Mouse (Mus musculus) CD4-positive, CD25-positive, alpha-beta regulatory T cell, adult 4 months (primary cell): ENCODE measurements around the gene Cdc14a. TPM values are rescaled to one million over a fixed set of nuclear protein-coding genes. Genes with fewer than 3 reads are reported as not detected.
"Not testable (repeated sequence)": the region's sequence is repeated elsewhere in the genome, so short reads cannot be mapped to it uniquely, and the experiment has no call there.

Source experiments
- ATAC-seq: one replicate; pipeline ENCODE4 v1.8.0; 2017
- polyA plus RNA-seq, 2 experiments: library from polyadenylated mRNA; unstranded; fragments of 100-300 nt; shearing (Covaris generic); gene quantifications; one replicate each; pipeline ENCODE4 v1.2.1; 2017

The Cdc14a gene
- polyA plus RNA-seq, 2 experiments from 2014 or later = 10.1 to 10.5 TPM

- no peak for ATAC-seq
These were observed 54.9 kb downstream of the Cdc14a start for GRCm38 (mm10) chr3:116368868-116369437.

DNA sequence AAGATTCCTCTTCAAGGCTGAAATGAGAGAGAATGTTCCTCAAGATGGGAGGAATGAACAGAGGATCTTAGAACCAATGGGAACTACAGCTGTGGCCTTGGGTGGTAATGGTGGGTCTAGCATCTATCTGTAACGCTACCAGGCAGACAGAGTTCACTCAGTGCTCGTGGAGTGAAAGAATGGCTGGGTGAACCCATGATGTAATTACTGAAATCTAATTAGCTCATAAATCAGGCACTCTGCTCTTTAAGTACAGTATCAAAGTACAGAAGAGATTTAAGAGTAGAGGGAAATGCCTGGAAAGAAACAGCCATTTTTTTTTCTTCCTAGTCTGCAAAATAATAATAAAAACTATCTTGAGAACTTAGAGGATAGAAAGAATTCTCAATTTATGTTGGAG lies 57.7 kb downstream of the Cdc14a start:
- ATAC-seq = no peak

DNA sequence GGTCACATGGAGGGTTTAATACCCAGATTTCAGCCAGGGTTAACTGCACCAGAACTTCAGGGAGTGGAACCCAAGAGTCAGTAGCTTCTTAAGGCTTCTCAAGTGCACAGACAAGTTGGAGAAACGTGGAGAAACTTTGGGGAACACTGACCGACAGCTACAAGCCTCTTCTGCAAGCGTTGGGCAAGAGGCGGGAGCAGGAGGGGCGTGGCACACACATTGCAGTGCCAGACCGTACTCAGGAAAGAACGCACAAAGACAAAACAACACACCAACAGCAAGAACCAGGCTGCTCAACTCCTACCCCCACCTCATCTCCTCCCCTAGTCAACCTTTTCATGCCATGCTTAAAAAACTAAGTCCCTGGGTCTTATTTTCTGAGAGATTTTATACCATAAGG lies 61.9 kb downstream of the Cdc14a start:
- ATAC-seq = no peak

DNA sequence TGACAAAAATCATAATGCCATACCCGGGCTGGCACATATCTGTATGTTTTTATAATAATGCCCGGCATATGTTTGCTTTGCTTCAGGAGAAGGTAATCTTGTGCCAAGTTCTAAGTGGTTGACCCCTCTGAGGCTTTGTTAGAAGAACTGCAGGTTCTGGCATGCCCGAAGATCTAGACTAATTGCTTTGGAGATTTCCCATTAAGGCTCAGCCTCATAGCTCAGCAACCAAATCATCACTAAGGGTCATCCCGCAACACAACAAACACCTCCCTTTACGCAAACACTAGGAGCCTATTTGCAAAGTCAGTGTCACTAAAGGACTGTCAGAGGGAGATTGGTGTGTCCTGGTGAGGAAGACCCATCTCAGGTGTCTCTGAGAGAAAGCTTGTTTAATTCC lies 62.7 kb downstream of the Cdc14a start:
- no peak for ATAC-seq

DNA sequence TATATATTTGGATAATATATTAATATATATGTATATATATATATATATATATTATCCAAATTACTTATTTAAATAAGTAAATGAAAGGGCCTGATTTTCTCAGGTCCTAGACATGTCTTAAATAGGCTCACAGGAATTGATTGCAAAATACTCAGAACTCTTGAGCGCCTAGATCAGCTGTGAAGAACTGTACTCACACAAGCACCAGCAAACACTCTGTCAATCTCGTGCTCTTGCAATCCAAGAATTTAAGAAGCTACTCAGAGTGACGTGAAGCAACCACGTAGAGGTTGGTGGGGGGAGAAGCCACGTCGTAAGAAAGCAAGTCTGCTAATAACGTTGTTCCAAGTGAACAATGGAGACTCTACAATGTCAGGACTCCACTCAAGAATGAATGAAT lies 66.0 kb downstream of the Cdc14a start:
- ATAC-seq = no peak

DNA sequence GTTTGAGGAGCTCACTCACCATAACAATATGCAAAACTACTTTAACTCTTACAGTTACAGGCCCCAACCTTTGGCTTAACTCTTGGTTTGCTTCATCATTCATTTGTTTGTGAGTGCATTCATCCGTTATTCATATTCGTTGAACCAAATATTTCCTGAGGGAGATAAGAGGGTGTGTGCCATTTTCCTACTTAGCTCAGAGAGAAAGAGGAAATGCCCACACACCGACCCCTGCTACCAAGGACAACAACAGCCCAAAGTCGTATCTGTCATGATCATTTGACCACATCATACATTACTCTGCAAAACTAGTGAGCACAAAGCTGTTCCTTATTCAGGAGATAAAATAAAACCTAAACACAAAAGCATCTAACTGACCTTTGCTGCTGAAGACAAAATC lies 66.7 kb downstream of the Cdc14a start:
- no peak for ATAC-seq

GRCm38 (mm10) chr3:116355026-116355788 lies 68.6 kb downstream of the Cdc14a start:
- ATAC-seq = peak; percentile 45

- no peak for ATAC-seq
These were observed 71.3 kb downstream of the Cdc14a start for GRCm38 (mm10) chr3:116352486-116352885.

DNA sequence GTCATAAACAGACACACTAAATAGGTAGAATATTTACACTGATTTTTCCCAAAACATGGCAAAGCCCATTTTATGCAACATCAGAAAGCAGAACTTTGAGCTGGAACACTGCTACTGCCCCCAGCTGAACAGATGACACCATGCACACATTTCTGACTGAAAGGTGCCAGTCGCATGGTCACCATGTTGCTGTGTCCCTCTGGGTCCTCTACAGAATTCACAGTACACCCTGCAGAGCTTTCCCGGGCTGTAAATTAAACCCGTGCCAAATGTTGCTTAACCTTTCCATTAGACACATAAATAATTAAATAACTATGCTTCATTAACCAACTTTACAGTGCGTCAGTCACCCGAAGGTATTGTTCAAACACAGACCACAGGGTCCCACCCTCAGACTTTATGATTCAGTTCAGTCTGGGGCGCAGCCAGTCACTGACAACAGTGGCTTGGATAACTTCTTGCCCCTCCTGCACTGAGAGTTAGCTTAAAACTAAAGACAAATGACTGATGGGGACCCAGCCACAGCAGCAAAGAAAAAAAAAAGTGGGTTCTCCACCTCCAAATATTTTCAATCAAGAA lies 73.4 kb downstream of the Cdc14a start:
- no peak for ATAC-seq

GRCm38 (mm10) chr3:116347571-116347970 lies 76.3 kb downstream of the Cdc14a start:
- not testable (repeated sequence) for ATAC-seq

DNA sequence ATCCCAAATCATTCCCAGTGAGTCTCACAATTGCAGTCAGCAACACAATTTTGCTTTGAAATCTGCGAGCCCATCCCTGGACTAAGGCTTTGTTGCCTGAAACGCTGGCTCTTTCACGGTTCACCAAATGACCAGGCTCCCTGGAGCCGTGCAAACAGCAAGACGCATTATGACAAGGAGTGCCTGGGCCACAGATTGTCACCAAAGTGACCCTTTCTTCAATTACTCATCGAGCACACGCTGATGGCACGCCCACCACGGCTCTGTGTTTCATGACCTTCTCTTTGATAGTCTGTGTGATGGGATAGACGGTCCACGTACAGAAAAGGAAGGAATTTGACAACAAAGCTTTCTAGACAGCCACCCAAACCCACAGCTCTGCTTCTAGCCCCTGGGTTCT lies 78.6 kb downstream of the Cdc14a start:
- ATAC-seq = no peak

- ATAC-seq = no peak
These were observed 81.6 kb downstream of the Cdc14a start for GRCm38 (mm10) chr3:116342251-116342650.

- peak; percentile 95 for ATAC-seq
These were observed 82.7 kb downstream of the Cdc14a start for GRCm38 (mm10) chr3:116340950-116341624.

- no peak for ATAC-seq
These were observed 83.6 kb downstream of the Cdc14a start for GRCm38 (mm10) chr3:116340281-116340680.

GRCm38 (mm10) chr3:116338616-116339015 lies 85.2 kb downstream of the Cdc14a start:
- ATAC-seq = no peak

DNA sequence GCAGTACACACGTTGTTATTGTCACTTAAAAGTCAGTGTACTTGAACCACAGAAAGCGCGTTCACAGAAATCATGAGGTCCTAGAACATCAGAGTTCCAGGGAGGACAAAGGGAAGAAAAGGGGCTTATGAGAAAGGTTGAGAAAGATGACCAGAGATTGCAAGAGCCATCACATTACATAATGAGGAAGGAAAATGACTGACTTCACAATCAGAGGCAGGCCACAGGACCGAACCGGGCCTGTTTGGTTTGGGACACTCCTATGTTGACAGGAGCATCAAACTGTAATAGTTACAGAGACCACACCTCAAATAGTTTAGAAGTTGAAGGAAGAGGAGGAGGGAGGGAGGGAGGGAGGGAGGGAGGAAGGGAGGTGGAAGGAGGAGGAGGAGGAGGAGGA lies 86.0 kb downstream of the Cdc14a start:
- no peak for ATAC-seq

- ATAC-seq = no peak
These were observed 88.8 kb downstream of the Cdc14a start for GRCm38 (mm10) chr3:116335036-116335435.

DNA sequence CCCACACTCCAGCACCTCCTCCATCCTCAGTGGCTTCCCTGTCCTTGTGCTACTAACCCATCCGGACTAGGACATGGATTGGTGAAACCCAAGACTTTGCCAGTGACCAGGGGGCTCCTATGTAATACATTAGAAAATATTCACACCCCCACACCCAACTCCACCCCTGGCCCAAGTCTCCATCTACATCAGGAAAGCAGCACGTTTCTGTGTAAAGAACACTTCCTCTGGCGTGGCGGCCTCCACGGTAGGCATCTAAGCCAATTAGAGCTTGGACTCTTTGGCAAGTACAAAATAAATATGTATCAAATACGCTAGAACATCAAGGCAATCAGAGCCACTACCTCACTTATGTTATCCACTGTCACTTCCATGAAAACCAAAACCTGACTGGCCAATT lies 90.1 kb downstream of the Cdc14a start:
- no peak for ATAC-seq

- ATAC-seq = peak; percentile 59
These were observed 90.6 kb downstream of the Cdc14a start for GRCm38 (mm10) chr3:116333229-116333628.

DNA sequence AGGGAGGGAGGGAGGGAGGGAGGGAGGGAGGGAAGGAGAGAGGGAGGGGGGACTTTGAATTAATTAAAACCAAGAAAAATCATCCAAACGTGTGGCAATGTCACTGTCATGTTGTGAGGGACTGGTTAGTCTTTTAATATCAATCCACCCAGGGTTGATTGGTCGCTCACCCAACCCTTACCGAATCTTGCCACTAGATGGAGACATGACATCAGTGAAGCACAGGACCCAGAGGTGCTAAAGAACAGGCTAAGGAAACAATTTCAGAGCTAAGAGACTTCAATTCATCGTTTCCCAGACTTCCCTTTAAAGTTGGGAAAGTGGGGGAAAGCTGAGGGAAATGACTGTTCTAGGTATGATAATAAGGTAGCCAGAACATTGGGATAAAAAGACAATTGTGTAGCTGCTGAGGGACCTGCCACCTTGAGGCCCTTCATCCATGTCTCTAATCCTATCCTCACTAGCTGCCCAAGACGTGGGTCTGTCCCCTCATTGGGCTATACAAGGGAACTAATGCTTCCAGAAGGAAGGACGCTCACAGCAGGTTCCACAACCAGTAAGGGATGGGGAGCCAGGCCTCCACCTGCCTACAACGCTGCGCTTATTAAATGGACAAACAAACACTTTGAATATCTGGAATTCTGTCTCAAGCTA lies 91.9 kb downstream of the Cdc14a start:
- ATAC-seq = peak; percentile 79

GRCm38 (mm10) chr3:116329976-116330375 lies 93.9 kb downstream of the Cdc14a start:
- no peak for ATAC-seq

- no peak for ATAC-seq
These were observed 94.6 kb downstream of the Cdc14a start for GRCm38 (mm10) chr3:116329023-116329762.
